Mouse (Mus musculus) heart, postnatal 0 days (tissue): ENCODE measurements around the gene Mier1. TPM values are rescaled to one million over a fixed set of nuclear protein-coding genes. Genes with fewer than 3 reads are reported as not detected.
"Not testable (repeated sequence)": the region's sequence is repeated elsewhere in the genome, so short reads cannot be mapped to it uniquely, and the experiment has no call there.

Source experiments
- ATAC-seq: fragments of 200-750 bp; cut with Nextera tagmentation; 2 replicates; pipeline ENCODE4 v1.8.0; 2017; ENCODE audit warnings: low read depth, moderate number of reproducible peaks, moderate library complexity; ENCODE audit not compliant: insufficient read depth
- DNase-seq: peaks from one replicate; pipeline ENCODE4 v3.0.0-alpha.2; 2016; ENCODE audit warnings: low spot score
- H3K27ac ChIP-seq: fragments of 300-500 bp; sonication (generic); 2 replicates; pipeline ENCODE4 v1.5.1; 2014; ENCODE audit warnings: low read depth, mild to moderate bottlenecking
- H3K27me3 ChIP-seq: fragments of 300-500 bp; sonication (generic); 2 replicates; pipeline ENCODE4 v1.6.1; 2014; ENCODE audit warnings: low read length, mixed read lengths; ENCODE audit not compliant: control insufficient read depth, insufficient read depth
- H3K36me3 ChIP-seq: fragments of 300-500 bp; sonication (generic); replicated peaks from 2 replicates; pipeline ENCODE4 v1.6.1; 2014; ENCODE audit warnings: low read length, mixed read lengths; ENCODE audit not compliant: control insufficient read depth, insufficient read depth
- H3K4me1 ChIP-seq: fragments of 300-500 bp; sonication (generic); 2 replicates; pipeline ENCODE4 v1.6.1; 2014; ENCODE audit warnings: antibody characterized with exemption; ENCODE audit not compliant: control insufficient read depth, insufficient read depth
- H3K4me2 ChIP-seq: fragments of 300-500 bp; sonication (generic); 2 replicates; pipeline ENCODE4 v1.6.1; 2014; ENCODE audit warnings: low read depth, mild to moderate bottlenecking, low read length, moderate library complexity
- H3K4me3 ChIP-seq: fragments of 300-500 bp; sonication (generic); 2 replicates; pipeline ENCODE4 v1.5.1; 2014; ENCODE audit warnings: low read depth, low read length
- H3K9ac ChIP-seq: fragments of 300-500 bp; sonication (generic); replicated peaks from 2 replicates; pipeline ENCODE4 v1.6.1; 2014; ENCODE audit warnings: low read depth, low read length, mixed read lengths
- H3K9me3 ChIP-seq: fragments of 300-500 bp; sonication (generic); replicated peaks from 2 replicates; pipeline ENCODE4 v1.6.1; 2016; ENCODE audit warnings: low read length; ENCODE audit not compliant: control insufficient read depth
- CTCF ChIP-seq: IDR thresholded peaks from 2 replicates; pipeline ENCODE4 v1.5.1; 2016; ENCODE audit warnings: antibody characterized with exemption, control low read depth, low read depth
- EP300 ChIP-seq: IDR thresholded peaks from 2 replicates; pipeline ENCODE4 v1.6.1; 2016; ENCODE audit warnings: antibody characterized with exemption, low read depth
- WGBS: fragments of 180-500 bp; shearing (Covaris S2); extraction: QIAGEN DNeasy Blood & Tissue Kit; methylation state at CpG from one replicate; pipeline ENCODE4 v1.1.7; 2014; 5-methylcytosine and 5-hydroxymethylcytosine counted together
- polyA plus RNA-seq: library from polyadenylated mRNA; unstranded; fragments of >200 nt; fragmentation: Nextera tagmentation; extraction: Ambion mirVana; gene quantifications from 2 replicates; pipeline ENCODE4 v1.2.1, GENCODE M21; 2015
- total RNA-seq: library from RNA; depleted of rRNA; stranded (reverse); fragments of >200 nt; gene quantifications from 2 replicates; pipeline ENCODE4 v1.2.3, GENCODE M21; 2014; ENCODE audit warnings: low replicate concordance

Gene Mier1
- total and polyA plus RNA-seq, 2 experiments from 2014 or later: 29.1 to 43.4 TPM

DNA sequence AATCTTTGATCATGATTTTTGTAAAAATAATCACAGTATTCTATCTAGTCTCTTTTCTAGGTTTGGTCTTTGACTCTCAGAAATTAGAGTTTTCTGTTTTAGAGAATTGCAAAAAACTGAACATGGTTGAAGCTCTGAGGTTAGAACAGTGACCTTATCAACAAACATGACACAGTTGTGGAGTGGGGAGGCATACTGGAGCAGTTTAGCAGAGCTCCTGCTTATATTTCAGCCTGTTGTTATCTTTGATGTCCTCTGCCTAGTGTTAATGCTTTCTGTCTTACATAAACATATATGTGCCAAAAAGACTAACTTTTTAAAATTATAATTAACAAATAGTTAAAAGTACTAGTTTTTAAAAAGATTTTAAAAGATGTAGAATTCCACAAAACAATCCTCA is 9.4 kb downstream of the Mier1 start:
- H3K9me3 ChIP-seq: no peaks in the 10 kb centered on the region
- no peak for ATAC-seq
- H3K4me2 ChIP-seq: no peak overlapping the region
- no peak for TF ChIP-seq CTCF
- TF ChIP-seq EP300: no peak
- H3K27ac ChIP-seq: no peak overlapping the region
- no peaks in the 10 kb centered on the region for H3K36me3 ChIP-seq
- no peaks in the 10 kb centered on the region for H3K27me3 ChIP-seq
- H3K9ac ChIP-seq: no peak overlapping the region
- H3K4me3 ChIP-seq: no peak overlapping the region
- H3K4me1 ChIP-seq: peaks cover 15% of the 10 kb centered on the region
- DNase-seq: no peak

DNA sequence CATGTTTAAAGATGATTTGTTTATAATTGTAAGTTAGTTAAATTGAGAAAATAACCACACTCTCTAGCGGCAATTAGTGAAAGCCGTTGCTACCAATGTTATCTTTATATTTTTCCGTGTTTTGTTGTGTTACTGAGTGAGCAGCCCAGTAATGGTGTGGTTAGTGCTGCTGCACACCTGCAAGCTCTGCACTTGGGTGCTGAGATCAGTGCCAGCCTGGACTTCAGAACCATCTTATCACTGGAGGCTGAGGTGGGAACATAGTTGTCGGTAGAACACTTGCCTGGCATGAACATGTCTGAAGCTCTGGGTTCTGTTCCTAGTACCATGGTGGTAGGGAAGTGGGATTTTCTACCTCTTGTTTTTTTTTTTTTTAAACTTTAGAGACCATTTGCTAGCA is 12.3 kb downstream of the Mier1 start:
- H3K4me3 ChIP-seq: no peak overlapping the region
- H3K36me3 ChIP-seq: peaks cover 12% of the 10 kb centered on the region
- ATAC-seq (no peak), DNase-seq (no peak)
- no peak overlapping the region for H3K9ac ChIP-seq
- H3K27me3 ChIP-seq: no peaks in the 10 kb centered on the region
- H3K4me1 ChIP-seq: peaks cover 4% of the 10 kb centered on the region; the same call in 1 of the 2 replicates
- H3K4me2 ChIP-seq: no peak overlapping the region; the same call in 1 of the 2 replicates
- no peak overlapping the region for H3K27ac ChIP-seq
- no peaks in the 10 kb centered on the region for H3K9me3 ChIP-seq
- TF ChIP-seq EP300: no peak
- no peak for TF ChIP-seq CTCF
- 68% methylated on average over 4 of the region's 4 CpGs for WGBS

DNA sequence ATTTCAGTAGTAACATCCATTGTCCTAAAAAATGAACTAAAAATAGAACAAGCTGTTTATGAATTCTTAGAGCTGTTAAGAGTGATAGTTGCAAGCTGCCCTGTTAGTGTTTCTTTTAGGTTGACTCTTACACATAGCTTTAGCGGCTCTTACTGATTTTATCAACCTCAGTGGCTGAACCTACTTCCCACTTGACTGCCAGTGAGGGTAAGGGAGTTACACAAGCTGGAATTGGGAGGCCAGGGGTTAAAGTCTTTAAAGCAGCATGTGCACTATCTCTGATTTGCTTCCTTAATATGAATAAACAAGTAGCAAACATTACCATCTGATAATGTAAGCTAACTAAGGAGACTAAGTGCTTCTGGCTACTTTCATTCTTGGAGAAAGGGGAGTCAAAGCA is 22.8 kb downstream of the Mier1 start:
- TF ChIP-seq CTCF (no peak), EP300 (no peak)
- WGBS: 15% methylated on average over 1 of the region's 1 CpGs
- H3K4me2 ChIP-seq: no peak overlapping the region
- H3K4me3 ChIP-seq: no peak overlapping the region
- no peak overlapping the region for H3K9ac ChIP-seq
- no peak overlapping the region for H3K27ac ChIP-seq
- H3K9me3 ChIP-seq: no peaks in the 10 kb centered on the region
- no peaks in the 10 kb centered on the region for H3K27me3 ChIP-seq
- H3K36me3 ChIP-seq: peaks cover 39% of the 10 kb centered on the region
- ATAC-seq (no peak), DNase-seq (no peak)
- no peaks in the 10 kb centered on the region for H3K4me1 ChIP-seq

DNA sequence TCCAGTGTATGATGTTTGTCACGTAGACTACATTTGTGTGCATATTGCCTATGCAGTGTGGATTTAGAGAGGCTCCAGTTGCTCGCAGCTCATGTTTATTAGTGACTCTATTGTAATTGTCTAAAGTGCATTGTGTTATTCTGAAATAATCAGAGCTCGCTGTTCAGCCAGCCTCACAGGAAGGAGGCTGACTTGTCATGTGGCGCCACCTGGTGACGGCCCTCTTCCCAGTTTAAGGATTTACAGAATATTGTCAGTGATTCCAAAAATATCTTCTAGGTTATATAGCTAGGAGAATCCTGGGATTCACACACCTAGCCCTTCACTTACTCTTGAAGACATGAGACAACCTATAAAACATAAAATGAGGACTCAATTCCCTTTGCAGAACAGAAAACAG is 32.1 kb downstream of the Mier1 start:
- peaks cover 61% of the 10 kb centered on the region for H3K36me3 ChIP-seq
- ATAC-seq: no peak
- H3K4me3 ChIP-seq: no peak overlapping the region
- no peaks in the 10 kb centered on the region for H3K9me3 ChIP-seq
- H3K27me3 ChIP-seq: no peaks in the 10 kb centered on the region
- H3K4me2 ChIP-seq: no peak overlapping the region
- H3K9ac ChIP-seq: no peak overlapping the region
- DNase-seq: peak; percentile 55
- no peaks in the 10 kb centered on the region for H3K4me1 ChIP-seq
- H3K27ac ChIP-seq: no peak overlapping the region
- WGBS: 39% methylated on average over 5 of the region's 5 CpGs
- TF ChIP-seq CTCF: peak; percentile 82
- TF ChIP-seq EP300: no peak

DNA sequence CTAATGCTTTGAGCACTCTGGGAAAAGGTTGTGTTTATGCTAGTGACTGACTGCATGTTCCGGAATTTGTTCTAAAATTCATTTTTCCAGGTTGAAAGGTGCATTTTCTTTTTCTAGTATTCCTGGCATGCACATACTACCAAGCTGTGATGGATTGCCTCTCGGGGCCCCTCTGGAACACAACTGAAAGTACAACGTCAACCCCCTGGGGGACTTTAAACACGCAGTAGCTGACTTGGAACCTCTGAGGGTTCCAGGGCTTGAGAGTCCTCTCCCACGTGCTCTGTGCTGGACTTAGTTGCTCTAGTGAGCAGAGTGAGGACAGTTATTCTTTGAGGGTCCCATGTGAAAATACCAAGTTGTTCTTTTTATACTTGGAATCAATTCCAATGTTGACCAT is 37.8 kb downstream of the Mier1 start:
- Histone ChIP-seq H3K27me3 (no peaks in the 10 kb centered on the region), H3K4me1 (no peaks in the 10 kb centered on the region), H3K4me3 (no peak overlapping the region), H3K36me3 (peaks cover 83% of the 10 kb centered on the region), H3K4me2 (no peak overlapping the region), H3K9ac (no peak overlapping the region), H3K9me3 (no peaks in the 10 kb centered on the region), H3K27ac (no peak overlapping the region)
- no peak for ATAC-seq
- TF ChIP-seq EP300 (no peak), CTCF (no peak)
- 85% methylated on average over 5 of the region's 5 CpGs for WGBS
- no peak for DNase-seq

DNA sequence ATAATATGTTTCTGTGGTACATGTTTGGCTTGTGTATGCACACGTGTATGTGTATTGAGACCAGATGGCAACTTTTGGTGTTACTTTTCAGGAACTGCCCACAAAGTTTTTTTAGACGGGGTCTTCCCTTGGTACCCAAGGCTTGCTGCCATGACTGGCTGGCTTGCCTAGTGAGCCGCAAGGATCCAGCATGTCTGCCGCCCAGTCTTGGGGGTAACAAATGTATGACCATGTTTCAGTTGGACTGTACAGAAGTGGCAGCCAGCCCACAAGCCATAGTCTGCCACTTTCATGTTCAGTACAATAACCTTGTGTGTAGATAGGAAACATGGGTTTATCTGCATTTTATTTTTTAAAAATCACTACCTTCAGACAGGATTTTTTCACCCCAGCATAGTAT is 44.6 kb downstream of the Mier1 start:
- WGBS: 93% methylated on average over 4 of the region's 4 CpGs
- Histone ChIP-seq H3K9me3 (no peaks in the 10 kb centered on the region), H3K4me2 (no peak overlapping the region), H3K36me3 (peaks cover 79% of the 10 kb centered on the region), H3K27ac (no peak overlapping the region), H3K27me3 (no peaks in the 10 kb centered on the region), H3K4me3 (no peak overlapping the region), H3K9ac (no peak overlapping the region), H3K4me1 (no peaks in the 10 kb centered on the region)
- TF ChIP-seq CTCF (no peak), EP300 (no peak)
- DNase-seq: no peak
- ATAC-seq: no peak

DNA sequence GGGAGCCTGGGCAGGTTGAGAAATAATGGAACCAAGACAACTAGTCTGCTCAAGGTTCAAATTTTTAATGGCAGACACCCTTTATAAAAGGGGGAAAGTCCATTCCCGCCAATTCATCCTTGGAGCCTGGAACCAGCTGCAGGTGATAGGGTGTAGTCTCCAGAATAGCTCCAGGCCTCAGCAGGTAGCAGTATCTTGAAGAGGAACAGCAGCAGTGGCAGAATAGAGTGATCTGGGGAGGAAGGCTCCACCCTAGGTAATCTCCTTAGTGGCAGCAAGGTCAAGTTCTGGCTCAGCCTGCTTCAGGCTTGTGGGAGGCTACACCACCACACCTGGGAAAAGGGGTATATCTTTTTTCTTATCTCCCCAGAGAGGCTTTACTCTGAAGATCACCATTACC is 52.0 kb downstream of the Mier1 start:
- WGBS: 97% methylated on average over 1 of the region's 1 CpGs
- not testable (repeated sequence) for H3K27ac ChIP-seq, H3K9me3 ChIP-seq, H3K9ac ChIP-seq, ATAC-seq, H3K4me2 ChIP-seq, H3K27me3 ChIP-seq, H3K4me1 ChIP-seq, H3K4me3 ChIP-seq, DNase-seq
- peaks cover 38% of the 10 kb centered on the region for H3K36me3 ChIP-seq
